Mouse (Mus musculus) neural tube, embryonic 12.5 days (tissue): ENCODE results near the gene Pax4. TPM values are rescaled to one million over a fixed set of nuclear protein-coding genes. Genes with fewer than 3 reads are reported as not detected.
A peak's percentile ranks its signal among the peaks of the same experiment; 100 is the strongest.

Experiments
- ATAC-seq: fragments of 200-750 bp; cut with Nextera tagmentation; 2 replicates; pipeline ENCODE4 v1.8.0; 2017; ENCODE audit warnings: low read depth, mild to moderate bottlenecking, moderate TSS enrichment, moderate library complexity; ENCODE audit not compliant: low FRiP score
- H3K27ac ChIP-seq: fragments of 300-500 bp; sonication (generic); 2 replicates; pipeline ENCODE4 v1.5.1; 2016
- H3K27me3 ChIP-seq: fragments of 300-500 bp; sonication (generic); replicated peaks from 2 replicates; pipeline ENCODE4 v1.6.1; 2016; ENCODE audit warnings: mild to moderate bottlenecking
- H3K36me3 ChIP-seq: fragments of 300-500 bp; sonication (generic); 2 replicates; pipeline ENCODE4 v1.6.1; 2016; ENCODE audit warnings: mild to moderate bottlenecking
- H3K4me1 ChIP-seq: fragments of 300-500 bp; sonication (generic); 2 replicates; pipeline ENCODE4 v1.6.1; 2016
- H3K4me2 ChIP-seq: fragments of 300-500 bp; sonication (generic); replicated peaks from 2 replicates; pipeline ENCODE4 v1.6.1; 2016; ENCODE audit warnings: mild to moderate bottlenecking
- H3K4me3 ChIP-seq: fragments of 300-500 bp; sonication (generic); 2 replicates; pipeline ENCODE4 v1.5.1; 2016
- H3K9ac ChIP-seq: fragments of 300-500 bp; sonication (generic); 2 replicates; pipeline ENCODE4 v1.6.1; 2016; ENCODE audit warnings: mild to moderate bottlenecking
- H3K9me3 ChIP-seq: fragments of 300-500 bp; sonication (generic); 2 replicates; pipeline ENCODE4 v1.6.1; 2016; ENCODE audit warnings: mild to moderate bottlenecking
- WGBS: fragments of 180-500 bp; shearing (Covaris S2); methylation state at CpG from one replicate; pipeline ENCODE4 v1.1.7; 2016; 5-methylcytosine and 5-hydroxymethylcytosine counted together
- polyA plus RNA-seq: library from polyadenylated mRNA; unstranded; fragments of >200 nt; fragmentation: Nextera tagmentation; extraction: Ambion mirVana; gene quantifications from 2 replicates; pipeline ENCODE4 v1.2.1, GENCODE M21; 2016

The Pax4 gene
- polyA plus RNA-seq, 1 experiment from 2014 or later, result not detected

DNA sequence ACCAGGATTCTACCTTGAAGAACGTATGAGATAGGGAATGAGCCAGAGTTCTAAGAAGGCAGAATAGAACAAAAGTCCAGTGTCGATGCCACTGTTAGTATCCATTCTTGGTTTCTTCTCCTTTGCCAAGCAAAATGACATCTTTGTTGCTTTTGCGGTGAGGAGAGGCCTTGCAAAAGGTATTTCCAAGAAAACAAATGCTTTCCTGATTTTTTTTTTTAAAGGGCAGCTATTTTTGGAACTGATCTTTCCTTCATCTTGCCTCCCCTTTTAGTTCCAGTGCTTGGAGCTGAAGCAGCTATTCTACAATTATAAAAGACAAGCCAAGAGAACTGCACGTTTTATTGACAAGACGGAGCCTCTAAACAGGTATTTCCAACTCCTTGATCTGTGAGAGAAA, 25.7 kb upstream of the Pax4 start, which contains the start of gene Snd1:
Snd1 (plus strand) TSS at position 301 of the 400 bp plus-strand sequence.
- Histone ChIP-seq H3K4me3 (no peak within 1 kb of the TSS), H3K4me2 (no peak within 1 kb of the TSS), H3K36me3 (no peaks in the 10 kb centered on the region), H3K27ac (no peak within 1 kb of the TSS), H3K9me3 (no peaks in the 10 kb centered on the region), H3K4me1 (no peaks in the 10 kb centered on the region), H3K27me3 (no peaks in the 10 kb centered on the region), H3K9ac (no peak within 1 kb of the TSS)
- ATAC-seq, result no peak
- WGBS, result 85% methylated on average over 5 of the region's 5 CpGs

DNA sequence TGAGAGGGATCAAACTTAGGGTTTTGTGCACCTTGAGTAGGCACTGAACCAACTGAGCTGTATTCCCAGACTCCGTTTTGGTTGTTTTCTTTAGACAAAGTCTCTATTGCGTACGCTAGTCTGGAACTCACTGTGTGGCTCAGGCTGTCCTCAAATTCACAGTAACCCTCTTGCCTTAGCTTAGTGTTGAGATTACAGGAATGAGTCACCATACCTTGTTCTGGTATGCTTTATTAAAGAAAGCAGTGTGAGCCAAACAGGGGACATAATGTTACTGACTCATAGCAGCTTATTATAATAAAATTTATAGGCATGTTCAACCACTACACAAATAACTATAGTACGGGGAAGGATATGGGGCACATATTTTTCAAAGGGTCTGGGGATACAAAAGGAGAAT, 25.1 kb upstream of the Pax4 start:
- H3K9me3 ChIP-seq, result no peaks in the 10 kb centered on the region
- H3K9ac ChIP-seq, result no peak overlapping the region
- ATAC-seq, result no peak
- no peak overlapping the region for H3K27ac ChIP-seq
- no peaks in the 10 kb centered on the region for H3K27me3 ChIP-seq
- no peaks in the 10 kb centered on the region for H3K36me3 ChIP-seq
- no peak overlapping the region for H3K4me3 ChIP-seq
- H3K4me1 ChIP-seq, result no peaks in the 10 kb centered on the region
- 89% methylated on average over 4 of the region's 4 CpGs for WGBS
- H3K4me2 ChIP-seq, result no peak overlapping the region

DNA sequence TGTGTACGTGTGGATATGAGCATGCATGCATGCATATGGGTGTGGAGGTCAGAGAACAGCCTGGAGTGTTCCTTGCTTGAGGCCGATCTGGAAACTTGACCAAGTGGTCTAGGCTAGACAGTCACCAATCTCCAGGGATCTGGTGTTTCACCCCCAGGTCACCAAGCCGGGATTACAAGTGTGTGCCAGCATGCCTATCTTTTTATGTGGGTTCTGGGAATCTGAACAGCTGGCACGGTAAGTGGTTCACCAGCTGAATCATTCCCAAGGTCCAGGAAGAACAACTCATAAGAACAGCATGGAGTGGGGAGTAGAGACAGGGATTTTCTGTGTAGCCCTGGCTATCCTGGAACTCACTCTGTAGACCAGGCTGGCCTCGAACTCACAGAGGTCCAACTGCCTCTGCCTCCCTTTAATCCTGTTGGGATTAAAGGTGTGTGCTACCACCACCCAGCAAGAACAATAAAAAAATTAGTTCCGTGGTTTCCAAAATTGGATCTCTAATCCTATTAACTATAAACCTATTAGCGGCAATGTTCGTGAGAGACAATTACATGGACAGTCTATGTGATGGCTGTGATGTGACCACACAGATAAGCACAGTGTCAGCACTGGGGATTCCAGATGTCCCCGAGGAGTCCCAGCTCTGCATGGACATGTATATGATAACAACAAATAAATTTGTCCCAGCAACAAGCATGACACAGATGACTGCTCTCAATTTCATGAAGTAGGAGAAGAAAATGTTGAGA, 22.3 kb upstream of the Pax4 start:
- H3K9ac ChIP-seq, result no peak overlapping the region
- H3K4me3 ChIP-seq, result no peak overlapping the region
- no peaks in the 10 kb centered on the region for H3K36me3 ChIP-seq
- H3K4me2 ChIP-seq, result no peak overlapping the region
- H3K27ac ChIP-seq, result no peak overlapping the region
- WGBS, result 87% methylated on average over 9 of the region's 9 CpGs
- no peaks in the 10 kb centered on the region for H3K9me3 ChIP-seq
- no peak for ATAC-seq
- H3K27me3 ChIP-seq, result no peaks in the 10 kb centered on the region
- no peaks in the 10 kb centered on the region for H3K4me1 ChIP-seq

DNA sequence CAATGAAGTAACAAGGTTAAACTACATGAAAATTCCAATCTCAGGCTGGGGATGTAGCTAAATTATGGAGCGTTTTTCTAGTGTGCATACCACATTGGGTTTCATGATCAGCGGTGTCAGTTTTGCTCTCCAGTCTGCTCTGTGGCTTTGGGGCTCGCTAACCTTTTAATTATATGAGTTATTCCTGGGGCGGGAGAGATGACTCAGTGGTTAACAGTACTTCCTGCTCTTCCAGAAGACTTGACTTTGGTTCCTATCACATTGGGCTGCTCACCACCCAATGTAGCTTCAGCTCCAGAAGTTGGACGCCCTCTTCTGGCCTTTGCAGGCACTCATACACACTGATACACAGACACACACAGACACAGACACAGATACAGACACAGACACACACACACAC, 21.5 kb upstream of the Pax4 start:
- Histone ChIP-seq H3K4me2 (no peak overlapping the region), H3K4me1 (no peaks in the 10 kb centered on the region), H3K36me3 (no peaks in the 10 kb centered on the region), H3K27me3 (no peaks in the 10 kb centered on the region), H3K27ac (no peak overlapping the region), H3K4me3 (no peak overlapping the region), H3K9me3 (no peaks in the 10 kb centered on the region), H3K9ac (no peak overlapping the region)
- WGBS, result 86% methylated on average over 5 of the region's 5 CpGs
- no peak for ATAC-seq

DNA sequence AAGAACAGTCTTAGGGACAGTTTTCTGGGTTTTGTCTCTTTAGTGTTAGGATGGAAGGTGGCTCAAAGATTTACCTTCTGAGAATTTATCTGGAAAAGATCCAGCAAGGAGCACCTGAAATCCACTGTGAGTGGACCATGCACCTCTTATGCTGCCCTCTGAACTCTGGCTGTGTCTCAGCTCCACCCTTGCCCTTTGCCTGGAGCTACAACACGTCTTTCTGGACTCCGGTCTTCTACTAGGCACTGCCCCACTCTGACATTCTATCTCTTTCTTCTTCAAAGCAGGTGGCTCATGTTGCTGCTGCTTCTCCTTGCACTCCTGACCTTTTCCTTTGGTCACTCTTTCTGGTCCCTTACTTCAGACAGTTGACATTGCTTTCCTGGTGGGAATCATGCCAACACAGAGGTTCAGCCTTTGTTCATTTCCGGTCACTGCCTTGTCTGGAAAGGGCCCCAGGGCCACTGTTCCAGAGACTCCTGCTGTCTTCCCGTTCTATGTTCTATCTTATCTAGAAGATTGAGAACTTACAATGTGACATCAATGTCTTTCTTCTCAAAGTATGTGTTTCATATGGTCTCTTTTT, 21.0 kb upstream of the Pax4 start:
- Histone ChIP-seq H3K36me3 (no peaks in the 10 kb centered on the region), H3K9ac (no peak overlapping the region), H3K27me3 (no peaks in the 10 kb centered on the region), H3K4me3 (no peak overlapping the region), H3K4me2 (no peak overlapping the region), H3K27ac (no peak overlapping the region), H3K9me3 (no peaks in the 10 kb centered on the region), H3K4me1 (no peaks in the 10 kb centered on the region)
- 75% methylated on average over 4 of the region's 4 CpGs for WGBS
- ATAC-seq, result no peak

DNA sequence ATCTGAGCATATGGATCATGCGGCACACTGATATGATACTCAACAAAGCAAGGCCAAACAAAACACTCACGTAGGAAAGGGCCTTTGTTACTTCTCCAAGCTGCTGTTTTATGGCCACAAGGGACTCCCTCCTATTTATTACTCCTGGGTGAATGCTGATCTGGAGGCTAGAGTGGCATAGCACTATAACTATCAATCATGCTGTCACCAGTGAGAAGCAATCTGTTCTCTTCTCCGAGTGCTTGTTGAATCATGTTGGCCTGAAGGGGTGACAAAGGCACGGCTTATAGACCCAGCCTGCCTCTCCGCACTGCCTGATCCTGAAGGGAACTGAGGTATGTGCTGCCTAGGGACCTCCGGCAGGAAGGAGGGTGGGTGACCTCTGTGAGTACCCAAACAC, 15.5 kb upstream of the Pax4 start:
- H3K9ac ChIP-seq, result no peak overlapping the region
- H3K4me3 ChIP-seq, result no peak overlapping the region
- 5% methylated on average over 6 of the region's 6 CpGs for WGBS
- H3K4me2 ChIP-seq, result no peak overlapping the region
- H3K36me3 ChIP-seq, result no peaks in the 10 kb centered on the region
- no peaks in the 10 kb centered on the region for H3K27me3 ChIP-seq
- peaks cover 7% of the 10 kb centered on the region; the same call in 1 of the 2 replicates for H3K4me1 ChIP-seq
- peak; percentile 86 for ATAC-seq
- H3K9me3 ChIP-seq, result no peaks in the 10 kb centered on the region
- no peak overlapping the region for H3K27ac ChIP-seq

DNA sequence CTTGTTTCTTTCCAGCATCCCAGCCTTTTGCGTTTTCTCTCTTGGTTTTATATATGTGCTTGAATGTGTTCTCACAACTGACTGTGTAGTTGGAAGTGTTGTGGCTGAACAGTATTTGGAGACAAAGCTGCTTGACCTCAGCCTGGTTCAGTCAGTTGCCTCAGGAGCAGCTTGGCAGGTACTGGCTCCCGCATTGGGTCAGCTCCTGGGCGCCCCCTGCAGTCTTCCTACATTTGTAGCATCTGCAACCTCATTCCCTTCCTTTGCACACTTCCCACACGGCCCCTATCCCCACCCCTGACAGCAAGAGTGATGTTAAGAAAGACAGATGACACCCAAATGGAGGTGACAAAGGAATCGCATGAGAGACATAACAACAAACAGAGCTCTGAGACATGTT, 11.4 kb upstream of the Pax4 start:
- WGBS, result 9% methylated on average over 5 of the region's 5 CpGs
- no peak overlapping the region for H3K27ac ChIP-seq

DNA sequence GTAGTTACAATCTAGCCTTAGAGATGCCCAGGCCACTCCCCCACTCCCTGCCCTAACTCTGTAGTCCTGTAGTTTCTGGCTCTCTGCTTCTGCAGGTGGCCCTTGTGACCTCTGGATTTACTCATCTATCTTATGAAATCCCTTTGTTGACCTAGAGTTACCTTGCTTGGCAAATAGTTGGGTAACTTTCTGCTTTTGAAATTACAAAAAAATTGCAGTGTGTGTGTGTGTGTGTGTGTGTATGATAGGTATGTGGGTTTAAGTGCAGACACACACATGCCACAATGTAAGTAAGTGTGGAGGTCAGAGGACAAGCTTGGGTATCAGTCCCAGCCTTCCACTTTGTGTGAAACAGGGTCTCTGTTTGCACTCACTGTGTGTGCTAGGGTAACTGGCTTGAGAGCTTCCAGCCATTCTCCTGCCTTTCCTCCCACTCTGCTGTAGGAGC, 10.1 kb upstream of the Pax4 start:
- H3K9ac ChIP-seq, result no peak overlapping the region
- ATAC-seq, result no peak
- H3K27ac ChIP-seq, result no peak overlapping the region
- no peaks in the 10 kb centered on the region for H3K4me1 ChIP-seq
- no peaks in the 10 kb centered on the region for H3K36me3 ChIP-seq
- no peaks in the 10 kb centered on the region for H3K9me3 ChIP-seq
- no peaks in the 10 kb centered on the region for H3K27me3 ChIP-seq
- H3K4me2 ChIP-seq, result no peak overlapping the region
- no peak overlapping the region for H3K4me3 ChIP-seq

More for the DNA sequence above, 11.4 kb upstream of the Pax4 start:
- Histone ChIP-seq H3K36me3 (no peaks in the 10 kb centered on the region), H3K4me1 (peaks cover 7% of the 10 kb centered on the region; the same call in 1 of the 2 replicates), H3K27me3 (no peaks in the 10 kb centered on the region), H3K9me3 (no peaks in the 10 kb centered on the region), H3K4me2 (no peak overlapping the region), H3K9ac (no peak overlapping the region), H3K4me3 (no peak overlapping the region)
- ATAC-seq, result no peak

DNA sequence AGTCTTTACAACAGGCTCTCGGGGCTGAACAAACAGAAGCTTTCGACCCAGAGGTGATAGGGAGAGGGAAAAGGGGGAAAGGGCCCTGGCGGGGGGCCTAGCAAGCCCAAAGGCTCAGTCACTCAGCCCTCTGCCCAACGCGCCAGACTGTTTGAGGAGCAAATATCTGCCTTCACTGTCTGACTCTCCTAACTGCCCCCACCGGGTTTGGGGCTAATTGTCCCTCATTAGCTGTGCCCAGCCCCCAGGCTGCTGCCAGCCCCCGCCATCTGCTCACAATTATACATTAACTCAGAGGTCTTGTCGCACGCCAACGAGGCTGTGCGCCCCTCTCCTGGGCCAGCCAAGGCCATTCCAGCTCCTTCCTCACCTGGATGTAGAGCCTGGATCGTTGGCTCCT, 1.8 kb upstream of the Pax4 start:
- Histone ChIP-seq H3K4me3 (no peak overlapping the region), H3K9me3 (no peaks in the 10 kb centered on the region), H3K4me2 (0 out of 2 replicates have a peak overlapping the region, but pooled peaks have one; percentile 16), H3K27ac (no peak overlapping the region), H3K36me3 (no peaks in the 10 kb centered on the region), H3K4me1 (no peaks in the 10 kb centered on the region), H3K9ac (no peak overlapping the region), H3K27me3 (peaks cover 27% of the 10 kb centered on the region)
- ATAC-seq, result 0 out of 2 replicates have a peak, but pooled peaks have one; percentile 50
- WGBS, result 0% methylated on average over 12 of the region's 12 CpGs

DNA sequence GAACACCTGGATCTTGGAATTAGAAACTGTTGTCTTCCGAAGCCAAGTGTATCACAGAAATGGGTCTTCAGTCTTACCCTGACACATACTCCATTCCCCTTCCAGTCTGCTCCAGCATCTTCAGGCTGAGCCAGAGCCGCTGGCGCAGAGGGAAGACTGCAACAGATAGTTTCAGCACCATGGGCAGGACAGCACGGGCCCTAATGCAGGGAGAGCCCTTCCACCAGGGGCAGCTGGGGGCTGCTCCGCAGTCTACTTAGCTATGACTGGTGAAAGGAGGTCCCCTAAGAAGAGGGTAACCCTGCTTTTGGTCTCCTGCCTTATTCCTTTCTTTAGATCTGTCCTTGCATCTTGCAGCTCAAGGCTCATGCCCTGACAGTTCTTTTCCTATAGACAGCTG, 1.3 kb upstream of the Pax4 start:
- ATAC-seq, result no peak
- Histone ChIP-seq H3K4me2 (0 out of 2 replicates have a peak overlapping the region, but pooled peaks have one; percentile 16), H3K9me3 (no peaks in the 10 kb centered on the region), H3K9ac (no peak overlapping the region), H3K27ac (no peak overlapping the region), H3K4me3 (no peak overlapping the region), H3K27me3 (peaks cover 27% of the 10 kb centered on the region), H3K36me3 (no peaks in the 10 kb centered on the region), H3K4me1 (no peaks in the 10 kb centered on the region)
- 13% methylated on average over 5 of the region's 5 CpGs for WGBS

DNA sequence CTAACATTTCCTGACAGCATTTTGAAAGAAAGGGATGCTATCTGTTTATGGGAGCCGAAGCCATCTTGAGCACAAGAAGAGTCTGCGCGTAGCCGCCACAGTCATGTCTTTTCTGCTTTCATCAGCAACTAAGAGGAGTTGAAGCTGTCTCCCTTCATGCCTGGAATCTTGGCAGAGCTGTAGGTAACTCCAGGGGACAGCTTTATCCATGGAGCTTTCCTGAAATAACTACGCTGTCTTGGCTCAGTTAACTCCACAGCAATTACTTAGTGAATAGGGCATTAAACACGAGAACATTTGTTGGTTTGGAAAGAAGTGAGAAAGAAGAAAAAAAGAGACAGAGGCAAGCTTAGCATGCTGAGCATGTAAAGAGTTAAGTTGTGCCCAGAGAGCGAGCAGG, 1.2 kb downstream of the Pax4 start:
- H3K4me1 ChIP-seq, result no peaks in the 10 kb centered on the region
- no peaks in the 10 kb centered on the region for H3K36me3 ChIP-seq
- no peak overlapping the region for H3K27ac ChIP-seq
- no peak overlapping the region for H3K4me3 ChIP-seq
- H3K4me2 ChIP-seq, result no peak overlapping the region
- H3K9me3 ChIP-seq, result no peaks in the 10 kb centered on the region
- peaks cover 27% of the 10 kb centered on the region for H3K27me3 ChIP-seq
- H3K9ac ChIP-seq, result no peak overlapping the region
- ATAC-seq, result no peak
- 76% methylated on average over 7 of the region's 7 CpGs for WGBS

DNA sequence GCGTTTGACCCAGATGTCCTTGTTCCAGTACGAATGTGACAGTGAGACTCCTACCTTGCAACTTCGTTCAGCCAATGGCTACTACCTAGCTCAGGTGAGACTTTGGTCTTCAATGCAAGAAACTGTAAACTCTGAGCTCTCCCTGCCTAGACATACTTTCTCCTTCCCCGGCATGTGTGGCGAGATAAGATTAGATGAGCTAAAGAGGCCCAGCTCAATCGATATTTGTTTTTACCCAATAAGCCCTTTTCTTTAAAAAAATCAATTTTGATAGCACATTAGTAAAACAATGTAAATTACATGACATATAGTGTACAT, 17.7 kb downstream of the Pax4 start:
- no peak overlapping the region for H3K4me2 ChIP-seq
- H3K36me3 ChIP-seq, result peaks cover 6% of the 10 kb centered on the region; the same call in 1 of the 2 replicates
- H3K9ac ChIP-seq, result no peak overlapping the region
- no peak overlapping the region for H3K27ac ChIP-seq
- no peaks in the 10 kb centered on the region for H3K9me3 ChIP-seq
- ATAC-seq, result no peak
- 83% methylated on average over 6 of the region's 6 CpGs for WGBS
- no peak overlapping the region for H3K4me3 ChIP-seq
- no peaks in the 10 kb centered on the region for H3K27me3 ChIP-seq
- H3K4me1 ChIP-seq, result no peaks in the 10 kb centered on the region
